Mouse (Mus musculus) forebrain, embryonic 13.5 days (tissue): ENCODE measurements around the gene Rpp25. TPM values are rescaled to one million over a fixed set of nuclear protein-coding genes. Genes with fewer than 3 reads are reported as not detected.

Experiments used
- ATAC-seq: fragments of 200-750 bp; cut with Nextera tagmentation; 2 replicates; pipeline ENCODE4 v1.8.0; 2017
- H3K27ac ChIP-seq: fragments of 300-500 bp; sonication (generic); 2 replicates; pipeline ENCODE4 v1.5.1; 2015; ENCODE audit warnings: inconsistent platforms, mild to moderate bottlenecking, moderate library complexity
- H3K27me3 ChIP-seq: fragments of 300-500 bp; sonication (generic); 2 replicates; pipeline ENCODE4 v1.6.1; 2015; ENCODE audit warnings: mild to moderate bottlenecking, inconsistent platforms
- H3K36me3 ChIP-seq: fragments of 300-500 bp; sonication (generic); 2 replicates; pipeline ENCODE4 v1.6.1; 2015; ENCODE audit warnings: mild to moderate bottlenecking, inconsistent platforms; ENCODE audit not compliant: poor library complexity, severe bottlenecking
- H3K4me1 ChIP-seq: fragments of 300-500 bp; sonication (generic); 2 replicates; pipeline ENCODE4 v1.6.1; 2015; ENCODE audit warnings: inconsistent platforms
- H3K4me2 ChIP-seq: fragments of 300-500 bp; sonication (generic); 2 replicates; pipeline ENCODE4 v1.6.1; 2015; ENCODE audit warnings: inconsistent platforms, mild to moderate bottlenecking, moderate library complexity
- H3K4me3 ChIP-seq: fragments of 300-500 bp; sonication (generic); 2 replicates; pipeline ENCODE4 v1.5.1; 2015; ENCODE audit warnings: mild to moderate bottlenecking, inconsistent platforms
- H3K9ac ChIP-seq: fragments of 300-500 bp; sonication (generic); 2 replicates; pipeline ENCODE4 v1.6.1; 2015; ENCODE audit warnings: mild to moderate bottlenecking, inconsistent platforms
- H3K9me3 ChIP-seq: fragments of 300-500 bp; sonication (generic); replicated peaks from 2 replicates; pipeline ENCODE4 v1.6.1; 2016; ENCODE audit warnings: inconsistent platforms
- WGBS: fragments of 180-500 bp; shearing (Covaris S2); methylation state at CpG from one replicate; pipeline ENCODE4 v1.1.7; 2015; 5-methylcytosine and 5-hydroxymethylcytosine counted together
- polyA plus RNA-seq: library from polyadenylated mRNA; unstranded; fragments of >200 nt; fragmentation: Nextera tagmentation; extraction: Ambion mirVana; gene quantifications from 2 replicates; pipeline ENCODE4 v1.2.1, GENCODE M21; 2015

Gene Rpp25
- polyA plus RNA-seq, 1 experiment from 2014 or later = 12.8 TPM

- H3K4me2 ChIP-seq = peak overlapping the region; percentile 74
- H3K4me1 ChIP-seq = peaks cover 40% of the 10 kb centered on the region
- H3K9me3 ChIP-seq = no peaks in the 10 kb centered on the region
- H3K27me3 ChIP-seq = no peaks in the 10 kb centered on the region
- ATAC-seq = no peak
- H3K27ac ChIP-seq = peak overlapping the region; percentile 85; the same call in 1 of the 2 replicates
- 40% methylated on average over 7 of the region's 7 CpGs for WGBS
- H3K9ac ChIP-seq = peak overlapping the region; percentile 99
- no peaks in the 10 kb centered on the region for H3K36me3 ChIP-seq
- H3K4me3 ChIP-seq = peak overlapping the region; percentile 97
Measured at GRCm38 (mm10) chr9:57522114-57522860, 18.5 kb downstream of the Rpp25 start.

GRCm38 (mm10) chr9:57522861-57523246 lies 19.0 kb downstream of the Rpp25 start:
- Histone ChIP-seq H3K9ac (peak overlapping the region; percentile 99), H3K9me3 (no peaks in the 10 kb centered on the region), H3K4me1 (peaks cover 40% of the 10 kb centered on the region), H3K4me2 (peak overlapping the region; percentile 74), H3K27me3 (no peaks in the 10 kb centered on the region), H3K27ac (no peak overlapping the region), H3K36me3 (no peaks in the 10 kb centered on the region), H3K4me3 (peak overlapping the region; percentile 97)
- 92% methylated on average over 4 of the region's 4 CpGs for WGBS
- no peak for ATAC-seq

- no peak for ATAC-seq
- Histone ChIP-seq H3K27ac (no peak overlapping the region), H3K9ac (no peak overlapping the region), H3K9me3 (no peaks in the 10 kb centered on the region), H3K4me2 (no peak overlapping the region), H3K36me3 (0 out of 2 replicates have a peak, but pooled peaks cover 2% of the 10 kb centered on the region), H3K4me3 (no peak overlapping the region), H3K4me1 (peaks cover 49% of the 10 kb centered on the region), H3K27me3 (no peaks in the 10 kb centered on the region)
- 88% methylated on average over 1 of the region's 1 CpGs for WGBS
Measured at GRCm38 (mm10) chr9:57523754-57524153, 19.9 kb downstream of the Rpp25 start.

- no peaks in the 10 kb centered on the region for H3K9me3 ChIP-seq
- no peak for ATAC-seq
- peaks cover 7% of the 10 kb centered on the region; the same call in 1 of the 2 replicates for H3K36me3 ChIP-seq
- H3K27me3 ChIP-seq = no peaks in the 10 kb centered on the region
- no peak overlapping the region for H3K4me3 ChIP-seq
- H3K4me2 ChIP-seq = no peak overlapping the region
- H3K4me1 ChIP-seq = peaks cover 50% of the 10 kb centered on the region
- no peak overlapping the region for H3K27ac ChIP-seq
- H3K9ac ChIP-seq = no peak overlapping the region; the same call in 1 of the 2 replicates
Measured at GRCm38 (mm10) chr9:57524439-57524838, 20.6 kb downstream of the Rpp25 start.

- peaks cover 10% of the 10 kb centered on the region; the same call in 1 of the 2 replicates for H3K36me3 ChIP-seq
- no peak overlapping the region for H3K9ac ChIP-seq
- no peak overlapping the region for H3K27ac ChIP-seq
- no peaks in the 10 kb centered on the region for H3K9me3 ChIP-seq
- no peak for ATAC-seq
- WGBS = 86% methylated on average over 2 of the region's 2 CpGs
- H3K4me1 ChIP-seq = peaks cover 48% of the 10 kb centered on the region
- H3K27me3 ChIP-seq = no peaks in the 10 kb centered on the region
- no peak overlapping the region for H3K4me3 ChIP-seq
- H3K4me2 ChIP-seq = no peak overlapping the region
Measured at GRCm38 (mm10) chr9:57525516-57525915, 21.7 kb downstream of the Rpp25 start.

- Histone ChIP-seq H3K9me3 (no peaks in the 10 kb centered on the region), H3K27me3 (no peaks in the 10 kb centered on the region), H3K9ac (no peak overlapping the region), H3K4me1 (peaks cover 46% of the 10 kb centered on the region), H3K4me2 (no peak overlapping the region), H3K4me3 (no peak overlapping the region), H3K27ac (no peak overlapping the region), H3K36me3 (peaks cover 17% of the 10 kb centered on the region)
- ATAC-seq = no peak
Measured at GRCm38 (mm10) chr9:57526435-57526834, 22.6 kb downstream of the Rpp25 start.

GRCm38 (mm10) chr9:57531946-57532345 lies 28.1 kb downstream of the Rpp25 start:
- no peaks in the 10 kb centered on the region for H3K27me3 ChIP-seq
- H3K27ac ChIP-seq = no peak overlapping the region
- H3K4me1 ChIP-seq = peaks cover 16% of the 10 kb centered on the region
- ATAC-seq = no peak
- WGBS = 91% methylated on average over 1 of the region's 1 CpGs
- H3K4me2 ChIP-seq = no peak overlapping the region
- H3K9ac ChIP-seq = no peak overlapping the region
- peaks cover 55% of the 10 kb centered on the region for H3K36me3 ChIP-seq
- no peak overlapping the region for H3K4me3 ChIP-seq
- no peaks in the 10 kb centered on the region for H3K9me3 ChIP-seq

GRCm38 (mm10) chr9:57536362-57536761 lies 32.5 kb downstream of the Rpp25 start:
- Histone ChIP-seq H3K4me1 (peaks cover 20% of the 10 kb centered on the region), H3K4me2 (peak overlapping the region; percentile 85; the same call in 1 of the 2 replicates), H3K36me3 (peaks cover 63% of the 10 kb centered on the region), H3K27ac (no peak overlapping the region; the same call in 1 of the 2 replicates), H3K27me3 (no peaks in the 10 kb centered on the region), H3K9ac (no peak overlapping the region), H3K9me3 (no peaks in the 10 kb centered on the region), H3K4me3 (peak overlapping the region; percentile 82; the same call in 1 of the 2 replicates)
- ATAC-seq = no peak
- WGBS = 88% methylated on average over 5 of the region's 5 CpGs

GRCm38 (mm10) chr9:57537044-57537727 lies 33.4 kb downstream of the Rpp25 start, which contains the start of gene Fam219b:
Gene Fam219b (plus strand): TSS chr9:57537528.
- peak; percentile 91 for ATAC-seq
- peak within 1 kb of the TSS; percentile 82 for H3K4me3 ChIP-seq
- H3K4me2 ChIP-seq = peak within 1 kb of the TSS; percentile 85
- no peaks in the 10 kb centered on the region for H3K9me3 ChIP-seq
- H3K27me3 ChIP-seq = no peaks in the 10 kb centered on the region
- H3K4me1 ChIP-seq = peaks cover 20% of the 10 kb centered on the region
- H3K27ac ChIP-seq = peak within 1 kb of the TSS; percentile 83
- peak within 1 kb of the TSS; percentile 92 for H3K9ac ChIP-seq
- WGBS = 1% methylated on average over 45 of the region's 45 CpGs
- H3K36me3 ChIP-seq = peaks cover 61% of the 10 kb centered on the region

GRCm38 (mm10) chr9:57537728-57538181 lies 33.9 kb downstream of the Rpp25 start:
- Histone ChIP-seq H3K4me3 (peak overlapping the region; percentile 82), H3K9ac (peak overlapping the region; percentile 92), H3K36me3 (peaks cover 61% of the 10 kb centered on the region), H3K27me3 (no peaks in the 10 kb centered on the region), H3K4me2 (peak overlapping the region; percentile 85), H3K9me3 (no peaks in the 10 kb centered on the region), H3K27ac (peak overlapping the region; percentile 83), H3K4me1 (peaks cover 20% of the 10 kb centered on the region)
- WGBS = 0% methylated on average over 24 of the region's 24 CpGs
- peak; percentile 79 for ATAC-seq

- Histone ChIP-seq H3K4me1 (peaks cover 20% of the 10 kb centered on the region), H3K4me3 (no peak overlapping the region), H3K4me2 (no peak overlapping the region), H3K27ac (no peak overlapping the region), H3K27me3 (no peaks in the 10 kb centered on the region), H3K36me3 (peaks cover 63% of the 10 kb centered on the region), H3K9me3 (no peaks in the 10 kb centered on the region), H3K9ac (no peak overlapping the region)
- 89% methylated on average over 2 of the region's 2 CpGs for WGBS
- ATAC-seq = no peak
Measured at GRCm38 (mm10) chr9:57539550-57539949, 35.7 kb downstream of the Rpp25 start.

- no peak overlapping the region for H3K4me3 ChIP-seq
- ATAC-seq = no peak
- no peaks in the 10 kb centered on the region for H3K9me3 ChIP-seq
- H3K9ac ChIP-seq = no peak overlapping the region
- H3K4me2 ChIP-seq = no peak overlapping the region
- 16% methylated on average over 1 of the region's 1 CpGs for WGBS
- peaks cover 73% of the 10 kb centered on the region for H3K36me3 ChIP-seq
- H3K4me1 ChIP-seq = peaks cover 20% of the 10 kb centered on the region
- H3K27ac ChIP-seq = no peak overlapping the region
- H3K27me3 ChIP-seq = no peaks in the 10 kb centered on the region
Measured at GRCm38 (mm10) chr9:57541312-57541711, 37.5 kb downstream of the Rpp25 start.
